Mouse (Mus musculus) c-Kit-positive CD71-positive TER-119-negative erythroid progenitor cells, embryonic 14.5 days (primary cell): ENCODE data around the gene Serpina10.
"Not testable (repeated sequence)": the region's sequence is repeated elsewhere in the genome, so short reads cannot be mapped to it uniquely, and the experiment has no call there.

Source experiments
- DNase-seq: peaks from one replicate; pipeline ENCODE4 v3.0.0-alpha.2; 2013; ENCODE audit warnings: low read depth

Gene Serpina10

DNA sequence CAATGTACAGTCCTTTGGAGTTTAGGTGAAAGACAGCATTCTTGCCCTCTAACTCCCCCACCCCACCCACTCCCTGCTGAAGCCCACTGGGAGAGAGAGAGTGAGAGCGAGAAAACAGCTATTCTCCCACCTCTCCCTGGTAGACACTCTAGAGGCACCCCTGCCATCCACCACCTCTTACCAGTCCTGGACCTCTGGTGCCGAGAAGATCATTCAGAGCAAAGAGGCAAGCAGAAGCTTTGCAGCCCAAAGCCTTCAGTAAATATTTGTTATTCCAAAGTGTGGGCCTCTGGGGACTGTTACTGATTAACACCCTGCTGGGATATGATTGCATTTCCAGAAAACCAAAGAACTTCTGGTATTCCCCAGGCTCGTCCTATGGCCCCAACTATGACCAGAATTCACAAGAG is at the start of gene Serpina10:
Gene Serpina10, minus strand, starts transcription at position 242 of the 410 bp plus-strand sequence.
- DNase-seq = no peak

GRCm38 (mm10) chr12:103679853-103680252 is 48.6 kb upstream of the Serpina10 start:
- DNase-seq = not testable (repeated sequence)

DNA sequence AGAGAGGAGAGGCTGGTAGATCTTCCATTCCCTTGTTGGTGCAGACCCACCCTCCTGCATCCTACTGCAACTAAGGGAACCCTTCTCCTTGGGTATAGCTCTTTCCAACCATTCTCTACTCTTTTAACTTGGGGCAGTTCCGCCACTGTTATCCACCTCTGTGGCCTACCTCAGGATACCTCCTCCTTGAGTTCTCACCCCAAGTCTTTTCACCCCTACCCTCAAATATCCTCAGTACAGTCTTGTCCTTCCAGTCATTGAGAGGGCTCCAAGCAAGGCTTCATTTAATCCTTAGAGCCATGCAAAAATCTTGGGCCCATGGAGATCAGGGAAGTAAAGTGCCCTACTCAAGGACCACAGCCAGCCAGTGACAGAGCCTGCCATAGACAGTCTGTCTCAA is 44.8 kb upstream of the Serpina10 start, which contains the start of gene Serpina16:
Gene Serpina16, minus strand, starts transcription at position 101 of the 400 bp plus-strand sequence.
- no peak for DNase-seq

- no peak for DNase-seq
Observed at GRCm38 (mm10) chr12:103673179-103673578, 41.9 kb upstream of the Serpina10 start.

GRCm38 (mm10) chr12:103671483-103671882 is 40.2 kb upstream of the Serpina10 start:
- no peak for DNase-seq

DNA sequence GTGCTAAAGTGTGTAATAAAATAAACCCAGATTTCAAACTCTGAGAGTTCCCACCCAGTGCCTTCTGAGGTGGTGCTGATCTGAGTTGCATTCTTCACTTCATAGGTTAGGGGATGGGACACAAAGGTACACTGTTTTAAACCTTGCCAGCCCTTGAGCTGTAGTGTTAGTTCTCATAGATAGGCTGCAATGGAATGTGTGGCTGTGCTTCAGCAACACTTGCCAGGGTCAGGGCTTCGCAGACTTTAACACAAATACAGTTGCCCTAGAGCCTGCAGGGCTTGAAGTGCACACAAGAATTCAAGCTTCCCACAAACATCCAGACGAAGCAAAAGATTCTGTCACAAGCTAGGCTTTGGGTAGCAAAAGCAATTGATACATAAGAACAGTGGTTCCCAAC is 39.7 kb upstream of the Serpina10 start:
- DNase-seq = no peak

- DNase-seq = no peak
Observed at GRCm38 (mm10) chr12:103670344-103670743, 39.1 kb upstream of the Serpina10 start.

- DNase-seq = no peak
Observed at GRCm38 (mm10) chr12:103665286-103665685, 34.0 kb upstream of the Serpina10 start.

- DNase-seq = not testable (repeated sequence)
Observed at GRCm38 (mm10) chr12:103662053-103662452, 30.8 kb upstream of the Serpina10 start.

DNA sequence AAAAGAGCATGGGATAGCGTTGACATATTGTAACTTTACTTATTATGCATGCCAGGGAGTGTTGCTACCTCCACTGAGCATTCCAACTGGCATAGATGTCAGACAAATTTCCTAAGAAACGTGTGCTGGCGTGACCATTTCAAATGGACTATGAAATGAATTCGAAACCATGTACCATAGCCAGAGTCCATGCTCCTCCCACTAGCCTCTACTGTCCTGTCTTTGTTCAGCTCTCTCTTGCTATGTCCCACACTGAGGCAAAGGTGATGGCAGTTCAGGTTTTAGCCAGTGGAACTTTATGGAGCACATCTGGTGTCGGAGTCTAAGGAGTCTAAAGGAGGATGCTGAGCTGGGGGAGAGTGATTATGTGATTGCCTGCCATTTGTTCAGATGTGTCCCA is 28.8 kb upstream of the Serpina10 start:
- no peak for DNase-seq

GRCm38 (mm10) chr12:103659171-103659570 is 27.9 kb upstream of the Serpina10 start:
- DNase-seq = no peak

DNA sequence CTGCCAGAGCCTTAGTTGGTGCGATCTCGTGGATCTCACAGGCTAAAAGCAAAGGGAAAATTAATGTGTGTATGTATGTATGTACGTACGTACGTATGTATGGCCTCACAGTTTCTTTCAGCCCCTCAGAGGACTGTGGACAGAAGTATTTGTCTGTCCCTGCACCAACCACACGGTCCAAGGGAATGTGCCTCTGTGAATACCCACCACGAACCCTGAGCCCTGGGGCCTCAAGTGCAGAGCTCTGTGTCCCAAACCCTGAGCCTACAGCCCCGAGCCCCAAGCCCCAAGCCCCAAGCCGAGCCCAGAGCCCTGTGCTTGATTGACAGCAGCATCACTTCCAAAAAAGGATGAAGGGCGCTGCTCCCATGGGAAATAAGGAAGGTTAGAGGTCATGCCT is 26.7 kb upstream of the Serpina10 start:
- DNase-seq = no peak

DNA sequence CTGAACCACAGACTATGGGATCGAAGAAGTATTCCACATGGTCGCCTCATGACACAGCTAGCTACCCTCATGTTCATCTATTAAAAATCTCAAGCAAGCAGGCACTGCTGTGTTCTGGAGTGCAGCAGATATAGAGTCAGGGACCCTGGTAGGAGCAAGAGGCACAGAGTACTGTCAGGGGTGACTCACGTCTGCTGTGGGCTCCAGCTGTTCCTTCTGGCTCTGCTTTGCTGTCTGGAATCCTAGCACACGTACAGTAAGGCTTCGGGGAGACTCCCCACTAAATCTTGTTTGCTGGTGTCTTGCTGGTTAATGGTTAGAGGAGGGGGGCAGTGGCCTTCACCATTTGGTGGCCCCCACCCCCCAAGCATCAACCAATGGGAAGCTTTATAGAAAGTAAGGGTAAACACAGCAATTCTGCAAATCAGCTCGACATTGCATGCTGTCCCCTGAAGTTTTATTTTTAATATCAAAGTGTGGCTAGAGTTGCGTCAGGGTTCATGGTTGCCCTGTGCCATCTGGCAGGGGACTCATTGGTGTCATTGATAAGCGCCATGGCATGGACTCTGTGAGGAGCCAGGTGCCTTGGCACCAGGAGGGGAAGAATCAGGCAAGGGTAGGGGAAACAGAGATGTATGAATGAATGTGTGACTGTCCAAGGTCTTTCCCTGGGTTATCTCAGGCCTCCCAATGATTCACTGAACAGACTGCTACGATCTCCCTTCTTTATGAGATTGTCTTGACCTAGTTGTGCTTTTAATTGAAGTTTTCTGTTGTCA is 25.8 kb upstream of the Serpina10 start, which contains the start of gene Serpina6:
Gene Serpina6, minus strand, starts transcription at position 365 of the 779 bp plus-strand sequence.
- DNase-seq = no peak

GRCm38 (mm10) chr12:103655123-103656044 is 24.1 kb upstream of the Serpina10 start:
- no peak for DNase-seq

- no peak for DNase-seq
Observed at GRCm38 (mm10) chr12:103653836-103654235, 22.6 kb upstream of the Serpina10 start.

DNA sequence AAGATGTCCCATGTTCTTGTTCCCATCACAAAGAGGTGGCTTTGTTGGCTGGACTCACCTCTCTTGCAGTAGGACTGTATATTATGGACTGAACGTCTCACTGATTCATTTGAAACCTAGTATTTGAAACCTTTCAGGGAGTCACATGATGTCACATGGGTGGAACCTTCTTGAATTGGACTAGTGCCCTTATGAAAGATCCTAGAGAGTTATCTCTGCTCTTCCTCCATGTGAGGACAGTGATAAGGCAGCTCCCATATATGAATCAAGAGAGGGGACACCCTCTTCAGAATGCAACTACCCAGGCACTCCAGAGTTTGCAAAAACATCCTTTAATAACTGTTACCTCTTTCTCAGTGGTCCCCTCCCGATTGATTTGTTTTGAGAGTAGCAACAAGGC is 15.1 kb upstream of the Serpina10 start:
- no peak for DNase-seq

GRCm38 (mm10) chr12:103644601-103645000 is 13.4 kb upstream of the Serpina10 start:
- DNase-seq = no peak

DNA sequence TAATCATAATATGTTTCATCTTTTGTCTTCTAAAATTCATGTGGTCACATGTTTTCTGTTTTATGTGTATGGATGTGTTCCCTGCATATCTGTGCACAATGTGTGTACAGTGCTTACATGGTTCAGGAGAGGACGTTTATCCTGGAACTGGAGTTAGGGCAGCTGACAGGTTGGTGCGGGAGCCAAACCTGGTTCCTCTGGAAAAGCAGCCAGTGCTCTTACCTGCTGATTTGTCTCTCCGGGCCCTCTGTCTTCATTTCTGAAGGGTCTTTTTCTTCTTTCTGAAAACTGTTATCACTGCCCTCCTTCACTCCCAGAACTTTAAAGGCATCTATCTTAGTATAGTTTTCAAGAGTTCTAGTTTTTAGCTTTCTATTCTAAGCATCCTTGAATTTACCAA is 12.6 kb upstream of the Serpina10 start:
- DNase-seq = no peak

DNA sequence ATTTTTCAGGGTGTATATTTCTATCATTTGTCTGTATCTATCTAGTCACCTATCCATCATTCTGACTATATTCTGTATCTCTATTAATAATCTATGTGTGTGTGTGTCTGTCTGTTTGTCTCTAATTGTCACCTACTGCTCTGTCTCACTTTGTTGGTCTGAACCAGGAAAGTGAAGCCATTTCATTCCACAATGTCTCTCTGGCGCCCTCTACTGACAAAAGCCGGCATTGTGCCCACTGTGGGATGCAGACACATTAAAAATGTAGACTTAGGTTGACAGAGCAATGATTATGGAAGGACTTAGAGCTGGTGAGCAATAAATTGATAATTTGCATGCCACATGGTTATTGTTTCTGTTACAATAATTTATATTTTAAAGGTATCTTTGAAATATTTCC is 12.1 kb upstream of the Serpina10 start:
- peak; percentile 15 for DNase-seq

DNA sequence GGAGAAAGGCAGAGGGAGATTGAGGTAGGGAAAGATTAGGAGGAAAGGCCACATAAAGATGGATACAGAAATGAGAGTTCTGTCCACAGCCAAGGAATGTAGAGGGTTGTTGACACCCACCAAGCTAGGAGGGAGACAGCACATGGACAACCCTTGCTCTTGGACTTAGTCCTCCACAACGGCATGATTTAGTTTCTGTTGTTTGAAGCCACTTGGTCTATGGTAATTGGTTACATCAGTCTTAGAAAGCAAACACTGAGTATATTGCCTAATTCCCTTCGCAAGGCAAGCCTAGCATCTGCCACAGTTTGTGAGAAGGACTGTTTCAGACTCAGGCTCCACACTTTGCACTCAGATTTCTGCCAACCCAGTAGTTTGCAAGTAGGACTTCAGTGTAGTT is 4.6 kb upstream of the Serpina10 start:
- DNase-seq = no peak

DNA sequence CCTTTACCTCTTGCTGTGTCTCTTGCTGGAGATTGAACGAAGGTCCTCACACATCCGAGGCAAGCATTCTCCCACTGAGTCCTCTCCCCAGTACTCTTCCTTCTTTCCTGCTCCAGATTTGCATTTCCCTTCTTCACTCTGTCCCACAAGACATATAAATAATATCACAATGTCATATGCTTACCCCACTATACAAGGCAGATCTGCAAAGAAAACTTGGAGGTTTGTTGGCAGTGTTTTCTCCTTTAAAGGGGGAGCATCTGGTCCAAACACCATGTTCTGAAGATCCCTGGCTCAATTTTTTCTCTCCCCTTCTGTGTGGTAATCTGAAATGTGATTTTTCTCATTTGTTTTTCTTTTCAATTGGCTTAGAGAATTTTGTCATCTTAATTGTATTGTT is 3.2 kb upstream of the Serpina10 start:
- DNase-seq = no peak

DNA sequence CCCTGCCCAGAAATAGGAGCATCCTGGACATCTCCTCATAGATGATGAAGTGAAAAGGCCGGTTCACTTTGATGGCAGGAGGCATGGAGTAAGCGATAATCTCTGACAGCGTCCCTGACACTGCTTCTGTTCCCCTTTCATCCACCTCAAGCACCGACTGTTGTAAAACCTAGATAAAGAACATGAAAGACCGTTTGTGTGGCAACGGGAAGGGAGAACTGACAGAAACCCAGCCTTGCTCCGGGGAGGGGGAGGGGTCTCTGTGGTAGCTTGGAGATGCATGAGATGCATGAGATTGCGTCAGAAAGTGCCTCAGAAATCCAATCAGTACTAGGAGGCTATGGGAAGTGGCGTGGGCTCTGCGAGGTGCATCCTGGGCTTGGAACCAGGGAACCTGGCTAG is 14.4 kb downstream of the Serpina10 start:
- DNase-seq = no peak

DNA sequence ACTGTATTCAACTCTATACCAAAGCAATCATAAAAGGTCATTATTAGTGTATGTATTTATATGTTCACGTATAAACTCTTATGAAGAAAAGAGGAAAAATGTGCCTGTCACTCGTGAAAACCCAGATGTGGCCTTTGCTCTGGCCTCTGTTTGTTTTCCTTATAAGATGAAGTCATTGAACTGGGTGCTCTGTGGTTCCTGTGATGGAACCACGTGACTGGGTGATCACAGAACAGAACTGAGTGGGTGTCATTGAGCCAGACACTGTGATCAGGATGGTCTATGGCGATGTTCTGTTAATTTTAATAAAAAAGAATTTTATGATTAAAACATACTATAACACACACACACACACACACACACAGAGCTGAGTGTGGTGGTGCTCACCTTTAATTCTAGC is 15.5 kb downstream of the Serpina10 start:
- no peak for DNase-seq
